Mouse (Mus musculus): ENCODE measurements around the gene Kcnj12. TPM values are rescaled to one million over a fixed set of nuclear protein-coding genes. Genes with fewer than 3 reads are reported as not detected.

Kcnj12 gene
- polyA plus RNA-seq, 1 experiment from 2014 or later, result 0.16 TPM

DNA sequence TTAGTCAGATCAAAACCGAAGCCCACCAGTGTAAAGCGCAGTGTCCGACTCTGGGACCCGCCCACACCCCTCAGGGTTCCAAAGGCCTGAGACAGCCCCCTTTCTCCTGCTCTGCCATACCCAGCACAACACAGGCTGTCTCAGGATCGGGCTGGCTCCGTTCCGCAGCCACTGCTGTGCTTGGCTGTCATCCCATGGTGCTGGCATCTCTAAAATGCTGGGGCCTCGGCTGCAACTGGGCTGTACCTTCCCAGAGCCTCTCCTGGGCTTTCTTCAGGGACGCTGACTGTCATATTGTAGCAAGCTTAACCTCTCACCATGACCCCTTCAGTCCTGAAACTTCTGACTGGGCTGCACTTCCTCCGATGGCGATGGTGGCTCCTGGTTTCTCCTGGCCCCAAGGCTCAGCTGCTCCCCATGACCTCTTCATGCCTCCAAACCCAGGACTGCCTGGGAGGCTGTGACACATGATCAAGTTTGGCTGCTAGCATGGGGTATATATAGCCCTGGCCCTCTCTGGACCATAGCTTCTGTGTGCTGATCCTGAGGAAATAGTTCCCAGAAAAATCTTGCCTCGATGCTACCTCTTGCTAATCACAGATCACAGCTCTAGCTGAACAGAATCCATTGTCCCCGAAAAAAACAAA lies 37.3 kb upstream of the Kcnj12 start:
- Histone ChIP-seq H3K27me3 (ENCODE audit: control insufficient read depth, insufficient read depth, low read length) (no peaks in the 10 kb centered on the region), H3K4me1 (ENCODE audit: control insufficient read depth, insufficient read depth, low read length) (no peaks in the 10 kb centered on the region), H3K36me3 (ENCODE audit: control insufficient read depth, insufficient read depth, low read length) (no peaks in the 10 kb centered on the region), H3K4me2 (no peak overlapping the region), H3K4me3 (ENCODE audit: low read depth, low read length) (no peak overlapping the region), H3K9me3 (ENCODE audit: control insufficient read depth, low read length) (no peaks in the 10 kb centered on the region), H3K9ac (ENCODE audit: low read length) (no peak overlapping the region), H3K27ac (ENCODE audit: low read depth, low read length) (no peak overlapping the region)
- ATAC-seq (ENCODE audit: low FRiP score) (no peak), DNase-seq (ENCODE audit: low spot score, missing footprints) (no peak)
- 73% methylated on average over 13 of the region's 13 CpGs for WGBS

DNA sequence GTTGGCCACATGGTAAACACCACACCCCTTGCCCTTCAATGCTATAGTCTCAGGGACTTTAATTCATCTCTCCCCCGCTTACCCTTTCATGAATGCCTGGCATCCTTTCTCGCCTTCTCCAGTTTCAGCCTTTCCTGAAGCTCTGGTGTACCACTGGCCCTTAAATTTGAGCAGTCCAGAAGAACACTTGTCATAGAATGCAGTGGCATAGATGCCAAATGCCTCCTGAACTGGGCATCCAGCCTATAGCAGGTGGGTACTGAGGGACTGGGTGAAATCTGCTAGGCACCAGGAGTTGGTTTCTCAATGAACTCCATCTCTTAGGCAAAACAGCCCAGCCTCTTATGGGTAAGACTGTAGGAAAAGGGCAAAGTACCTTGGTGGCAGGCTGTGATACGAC lies 31.9 kb upstream of the Kcnj12 start:
- no peak overlapping the region for H3K9ac ChIP-seq (ENCODE audit: low read length)
- H3K4me2 ChIP-seq, result no peak overlapping the region
- H3K36me3 ChIP-seq (ENCODE audit: control insufficient read depth, insufficient read depth, low read length), result no peaks in the 10 kb centered on the region
- no peak overlapping the region for H3K27ac ChIP-seq (ENCODE audit: low read depth, low read length)
- DNase-seq (ENCODE audit: low spot score, missing footprints), result no peak
- H3K9me3 ChIP-seq (ENCODE audit: control insufficient read depth, low read length), result no peaks in the 10 kb centered on the region
- no peaks in the 10 kb centered on the region for H3K27me3 ChIP-seq (ENCODE audit: control insufficient read depth, insufficient read depth, low read length)
- no peak for ATAC-seq (ENCODE audit: low FRiP score)
- H3K4me3 ChIP-seq (ENCODE audit: low read depth, low read length), result no peak overlapping the region
- 90% methylated on average over 3 of the region's 3 CpGs for WGBS
- no peaks in the 10 kb centered on the region for H3K4me1 ChIP-seq (ENCODE audit: control insufficient read depth, insufficient read depth, low read length)

DNA sequence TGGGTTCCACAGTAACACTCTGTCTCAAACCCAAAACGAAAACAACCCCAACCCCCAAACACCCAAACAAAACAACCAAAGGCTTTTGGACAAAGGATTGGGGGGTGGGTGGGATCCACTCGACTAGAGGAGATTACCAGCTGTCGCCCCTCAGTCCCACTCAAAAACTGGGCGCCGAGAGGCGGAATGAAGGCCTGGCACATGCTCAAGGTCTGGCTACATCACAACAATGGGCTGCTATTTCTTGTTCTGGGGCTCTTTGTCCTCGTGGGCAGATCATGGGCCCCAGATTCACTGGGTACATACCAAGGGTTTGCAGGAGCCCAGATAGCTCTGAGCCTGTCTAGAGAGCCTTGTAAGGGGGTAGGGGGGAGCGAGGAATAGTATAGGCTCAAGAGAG lies 19.6 kb upstream of the Kcnj12 start:
- WGBS, result 80% methylated on average over 8 of the region's 8 CpGs
- Histone ChIP-seq H3K4me2 (no peak overlapping the region), H3K9me3 (ENCODE audit: control insufficient read depth, low read length) (no peaks in the 10 kb centered on the region), H3K27me3 (ENCODE audit: control insufficient read depth, insufficient read depth, low read length) (no peaks in the 10 kb centered on the region), H3K27ac (ENCODE audit: low read depth, low read length) (no peak overlapping the region), H3K4me3 (ENCODE audit: low read depth, low read length) (no peak overlapping the region), H3K4me1 (ENCODE audit: control insufficient read depth, insufficient read depth, low read length) (peaks cover 3% of the 10 kb centered on the region; the same call in 1 of the 2 replicates), H3K9ac (ENCODE audit: low read length) (no peak overlapping the region), H3K36me3 (ENCODE audit: control insufficient read depth, insufficient read depth, low read length) (no peaks in the 10 kb centered on the region)
- no peak for ATAC-seq (ENCODE audit: low FRiP score)
- DNase-seq (ENCODE audit: low spot score, missing footprints), result peak; percentile 76

DNA sequence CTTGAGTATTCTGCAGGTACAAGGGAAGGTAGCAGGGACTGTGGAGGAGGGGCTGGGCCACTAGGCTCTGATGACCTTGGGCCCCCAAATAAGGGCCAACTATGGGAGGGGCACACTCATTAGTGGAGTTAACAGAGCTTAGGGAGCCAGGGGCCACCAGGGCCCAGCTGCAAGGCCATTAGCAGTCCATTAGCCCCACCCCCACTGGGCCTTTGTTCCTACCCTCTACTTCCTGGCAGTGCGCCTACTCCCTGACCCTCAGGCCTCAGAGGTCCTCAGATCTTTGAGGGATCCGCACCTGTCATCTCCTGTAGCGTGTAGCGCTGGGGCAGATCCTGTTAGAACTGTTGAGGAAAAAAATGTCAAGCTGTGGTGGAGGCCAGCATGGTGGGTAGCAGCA lies 18.3 kb upstream of the Kcnj12 start:
- Histone ChIP-seq H3K4me1 (ENCODE audit: control insufficient read depth, insufficient read depth, low read length) (peaks cover 3% of the 10 kb centered on the region; the same call in 1 of the 2 replicates), H3K27me3 (ENCODE audit: control insufficient read depth, insufficient read depth, low read length) (no peaks in the 10 kb centered on the region), H3K27ac (ENCODE audit: low read depth, low read length) (no peak overlapping the region), H3K4me2 (no peak overlapping the region), H3K36me3 (ENCODE audit: control insufficient read depth, insufficient read depth, low read length) (no peaks in the 10 kb centered on the region), H3K4me3 (ENCODE audit: low read depth, low read length) (no peak overlapping the region), H3K9me3 (ENCODE audit: control insufficient read depth, low read length) (no peaks in the 10 kb centered on the region), H3K9ac (ENCODE audit: low read length) (no peak overlapping the region)
- no peak for ATAC-seq (ENCODE audit: low FRiP score)
- WGBS, result 63% methylated on average over 4 of the region's 4 CpGs
- peak; percentile 26 for DNase-seq (ENCODE audit: low spot score, missing footprints)

DNA sequence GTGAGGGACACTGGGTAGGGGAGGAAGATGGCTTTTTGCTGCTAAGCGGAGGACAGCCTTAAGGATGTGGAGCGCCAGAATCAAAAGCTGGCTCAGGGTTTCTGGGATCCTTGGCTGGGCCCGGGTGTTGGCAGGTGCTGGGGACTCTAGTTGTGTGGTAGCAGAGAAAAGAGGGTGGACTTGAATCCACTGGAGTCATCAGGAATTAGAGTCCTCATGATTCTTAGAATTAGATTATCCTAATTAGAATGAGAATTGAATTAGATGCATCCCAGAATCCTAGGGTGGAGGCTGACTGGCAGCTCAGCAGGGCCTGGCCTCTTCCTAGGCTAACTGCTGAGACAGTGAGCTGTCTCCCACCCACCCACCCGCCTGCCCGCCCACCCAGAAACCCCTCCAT lies 17.6 kb upstream of the Kcnj12 start:
- ATAC-seq (ENCODE audit: low FRiP score), result no peak
- Histone ChIP-seq H3K27ac (ENCODE audit: low read depth, low read length) (no peak overlapping the region), H3K36me3 (ENCODE audit: control insufficient read depth, insufficient read depth, low read length) (no peaks in the 10 kb centered on the region), H3K9me3 (ENCODE audit: control insufficient read depth, low read length) (no peaks in the 10 kb centered on the region), H3K27me3 (ENCODE audit: control insufficient read depth, insufficient read depth, low read length) (no peaks in the 10 kb centered on the region), H3K4me1 (ENCODE audit: control insufficient read depth, insufficient read depth, low read length) (peaks cover 3% of the 10 kb centered on the region; the same call in 1 of the 2 replicates), H3K4me2 (no peak overlapping the region), H3K4me3 (ENCODE audit: low read depth, low read length) (no peak overlapping the region), H3K9ac (ENCODE audit: low read length) (no peak overlapping the region)
- peak; percentile 76 for DNase-seq (ENCODE audit: low spot score, missing footprints)
- WGBS, result 46% methylated on average over 5 of the region's 5 CpGs

DNA sequence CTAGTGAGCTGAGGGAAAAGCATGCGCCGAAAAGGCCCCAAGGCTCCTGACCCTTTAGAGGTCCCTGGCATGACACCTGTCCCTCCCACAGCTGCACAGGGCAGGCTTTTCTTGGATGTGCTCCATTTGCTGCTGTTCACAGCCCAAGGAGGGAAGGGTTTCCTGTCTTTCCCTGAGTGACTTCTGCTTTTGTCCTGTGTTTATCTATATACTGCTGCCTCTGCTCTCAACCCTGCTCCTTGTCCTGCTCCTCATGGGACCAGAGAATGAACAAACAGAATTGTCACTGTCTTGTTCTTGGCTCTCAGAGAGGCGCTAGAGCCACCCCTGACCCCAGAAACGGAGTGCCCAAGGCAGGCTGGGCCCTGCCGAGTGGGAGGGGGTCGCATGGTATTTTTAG lies 17.0 kb upstream of the Kcnj12 start:
- H3K4me1 ChIP-seq (ENCODE audit: control insufficient read depth, insufficient read depth, low read length), result peaks cover 3% of the 10 kb centered on the region; the same call in 1 of the 2 replicates
- H3K27ac ChIP-seq (ENCODE audit: low read depth, low read length), result no peak overlapping the region
- no peak overlapping the region for H3K4me3 ChIP-seq (ENCODE audit: low read depth, low read length)
- no peaks in the 10 kb centered on the region for H3K36me3 ChIP-seq (ENCODE audit: control insufficient read depth, insufficient read depth, low read length)
- no peak for ATAC-seq (ENCODE audit: low FRiP score)
- WGBS, result 48% methylated on average over 6 of the region's 6 CpGs
- H3K27me3 ChIP-seq (ENCODE audit: control insufficient read depth, insufficient read depth, low read length), result no peaks in the 10 kb centered on the region
- H3K9me3 ChIP-seq (ENCODE audit: control insufficient read depth, low read length), result no peaks in the 10 kb centered on the region
- H3K9ac ChIP-seq (ENCODE audit: low read length), result no peak overlapping the region
- no peak overlapping the region for H3K4me2 ChIP-seq
- DNase-seq (ENCODE audit: low spot score, missing footprints), result peak; percentile 54

DNA sequence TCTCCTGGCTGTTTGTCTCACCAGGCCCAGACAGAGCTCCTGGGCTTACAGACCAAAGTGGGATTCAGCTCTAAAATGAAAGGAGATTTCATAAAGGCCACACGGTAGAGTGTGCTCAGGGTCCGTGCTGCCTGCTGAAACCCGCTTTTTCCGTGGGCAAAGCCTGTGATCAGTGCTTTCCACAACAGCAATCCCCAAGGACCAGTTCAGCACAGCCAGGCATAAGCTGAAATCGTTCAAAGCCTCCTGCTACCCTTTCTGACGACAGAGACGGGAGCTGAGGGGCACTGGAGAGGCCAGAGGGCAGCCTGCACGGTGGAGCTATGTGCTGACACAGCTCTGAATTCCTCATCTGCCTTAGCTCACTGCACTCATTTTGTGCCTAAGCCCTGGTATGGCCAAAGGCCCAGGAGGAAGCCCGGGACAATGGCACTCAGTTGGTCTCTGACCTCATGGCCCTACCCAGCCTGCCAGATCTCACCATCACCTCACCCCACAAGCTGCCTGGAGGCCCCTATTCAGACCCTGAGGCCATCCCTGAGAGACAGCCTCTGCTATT lies 10.5 kb upstream of the Kcnj12 start:
- ATAC-seq (ENCODE audit: low FRiP score), result no peak
- Histone ChIP-seq H3K4me1 (ENCODE audit: control insufficient read depth, insufficient read depth, low read length) (no peaks in the 10 kb centered on the region), H3K27me3 (ENCODE audit: control insufficient read depth, insufficient read depth, low read length) (no peaks in the 10 kb centered on the region), H3K4me3 (ENCODE audit: low read depth, low read length) (no peak overlapping the region), H3K9ac (ENCODE audit: low read length) (no peak overlapping the region), H3K4me2 (no peak overlapping the region), H3K27ac (ENCODE audit: low read depth, low read length) (no peak overlapping the region), H3K9me3 (ENCODE audit: control insufficient read depth, low read length) (no peaks in the 10 kb centered on the region), H3K36me3 (ENCODE audit: control insufficient read depth, insufficient read depth, low read length) (no peaks in the 10 kb centered on the region)
- DNase-seq (ENCODE audit: low spot score, missing footprints), result peak; percentile 88
- 24% methylated on average over 9 of the region's 9 CpGs for WGBS

DNA sequence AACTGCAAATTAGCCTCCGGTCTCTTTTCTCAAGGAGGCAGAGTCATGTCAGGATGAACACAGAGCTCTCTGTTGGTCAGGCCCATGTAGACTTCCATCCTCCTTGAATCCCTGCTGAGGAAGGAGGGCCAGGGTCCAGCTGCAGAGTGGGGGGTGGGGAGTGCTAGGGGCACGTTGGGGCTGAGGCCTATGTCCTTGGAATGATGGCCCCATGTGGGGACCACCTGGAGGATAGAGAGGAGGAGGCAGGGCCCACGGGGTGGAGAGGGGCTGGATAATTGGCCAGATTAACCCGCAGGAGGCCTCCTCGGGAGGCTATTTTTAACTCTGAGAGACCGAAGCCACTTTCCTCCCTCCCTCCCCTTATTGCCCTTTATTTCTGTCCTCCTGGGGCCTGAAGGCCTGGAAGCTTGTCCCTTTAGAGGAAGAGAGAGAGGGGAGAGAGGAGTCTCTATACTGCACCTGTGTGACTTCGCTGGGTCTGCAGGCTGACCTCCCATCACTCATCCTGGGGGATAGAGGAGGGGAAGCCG lies 5.4 kb upstream of the Kcnj12 start:
- ATAC-seq (ENCODE audit: low FRiP score) (no peak), DNase-seq (ENCODE audit: low spot score, missing footprints) (peak; percentile 68)
- Histone ChIP-seq H3K36me3 (ENCODE audit: control insufficient read depth, insufficient read depth, low read length) (no peaks in the 10 kb centered on the region), H3K4me3 (ENCODE audit: low read depth, low read length) (no peak overlapping the region), H3K9me3 (ENCODE audit: control insufficient read depth, low read length) (no peaks in the 10 kb centered on the region), H3K4me1 (ENCODE audit: control insufficient read depth, insufficient read depth, low read length) (no peaks in the 10 kb centered on the region; the same call in 1 of the 2 replicates), H3K27ac (ENCODE audit: low read depth, low read length) (no peak overlapping the region), H3K27me3 (ENCODE audit: control insufficient read depth, insufficient read depth, low read length) (peaks cover 20% of the 10 kb centered on the region), H3K9ac (ENCODE audit: low read length) (no peak overlapping the region), H3K4me2 (no peak overlapping the region)
- 10% methylated on average over 8 of the region's 8 CpGs for WGBS

DNA sequence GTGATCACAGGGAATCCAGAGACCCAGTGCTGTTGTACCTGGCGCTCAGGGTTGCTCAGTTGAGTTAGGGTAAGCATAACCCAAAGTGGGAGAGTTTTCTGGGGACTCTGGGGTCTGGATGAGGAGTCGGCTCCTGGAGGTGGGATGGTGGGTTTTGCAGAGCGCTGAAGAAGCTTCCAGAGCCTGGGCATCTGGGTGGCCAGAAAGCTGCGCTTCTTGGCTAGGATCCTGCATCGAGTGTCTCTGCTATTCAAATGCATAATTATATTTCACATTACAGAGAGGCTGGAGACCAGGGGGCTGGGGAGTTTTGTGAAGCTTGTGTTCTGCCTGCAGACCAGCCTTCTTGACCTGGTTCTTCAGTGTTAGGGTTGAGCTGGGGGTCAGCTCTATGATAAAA lies 1.2 kb upstream of the Kcnj12 start:
- Histone ChIP-seq H3K27me3 (ENCODE audit: control insufficient read depth, insufficient read depth, low read length) (peaks cover 48% of the 10 kb centered on the region), H3K4me2 (no peak overlapping the region), H3K9ac (ENCODE audit: low read length) (no peak overlapping the region), H3K36me3 (ENCODE audit: control insufficient read depth, insufficient read depth, low read length) (no peaks in the 10 kb centered on the region), H3K4me3 (ENCODE audit: low read depth, low read length) (no peak overlapping the region), H3K9me3 (ENCODE audit: control insufficient read depth, low read length) (no peaks in the 10 kb centered on the region), H3K4me1 (ENCODE audit: control insufficient read depth, insufficient read depth, low read length) (no peaks in the 10 kb centered on the region; the same call in 1 of the 2 replicates), H3K27ac (ENCODE audit: low read depth, low read length) (no peak overlapping the region)
- 52% methylated on average over 5 of the region's 5 CpGs for WGBS
- DNase-seq (ENCODE audit: low spot score, missing footprints), result no peak
- no peak for ATAC-seq (ENCODE audit: low FRiP score)
